Mouse (Mus musculus) heart, postnatal 0 days (tissue): ENCODE measurements around the gene Clec9a. TPM values are rescaled to one million over a fixed set of nuclear protein-coding genes. Genes with fewer than 3 reads are reported as not detected.

Experiments used
- ATAC-seq: fragments of 200-750 bp; cut with Nextera tagmentation; 2 replicates; pipeline ENCODE4 v1.8.0; 2017; ENCODE audit warnings: low read depth, moderate number of reproducible peaks, moderate library complexity; ENCODE audit not compliant: insufficient read depth
- DNase-seq: peaks from one replicate; pipeline ENCODE4 v3.0.0-alpha.2; 2016; ENCODE audit warnings: low spot score
- H3K27ac ChIP-seq: fragments of 300-500 bp; sonication (generic); 2 replicates; pipeline ENCODE4 v1.5.1; 2014; ENCODE audit warnings: low read depth, mild to moderate bottlenecking
- H3K27me3 ChIP-seq: fragments of 300-500 bp; sonication (generic); 2 replicates; pipeline ENCODE4 v1.6.1; 2014; ENCODE audit warnings: low read length, mixed read lengths; ENCODE audit not compliant: control insufficient read depth, insufficient read depth
- H3K36me3 ChIP-seq: fragments of 300-500 bp; sonication (generic); replicated peaks from 2 replicates; pipeline ENCODE4 v1.6.1; 2014; ENCODE audit warnings: low read length, mixed read lengths; ENCODE audit not compliant: control insufficient read depth, insufficient read depth
- H3K4me1 ChIP-seq: fragments of 300-500 bp; sonication (generic); 2 replicates; pipeline ENCODE4 v1.6.1; 2014; ENCODE audit warnings: antibody characterized with exemption; ENCODE audit not compliant: control insufficient read depth, insufficient read depth
- H3K4me2 ChIP-seq: fragments of 300-500 bp; sonication (generic); 2 replicates; pipeline ENCODE4 v1.6.1; 2014; ENCODE audit warnings: low read depth, mild to moderate bottlenecking, low read length, moderate library complexity
- H3K4me3 ChIP-seq: fragments of 300-500 bp; sonication (generic); 2 replicates; pipeline ENCODE4 v1.5.1; 2014; ENCODE audit warnings: low read depth, low read length
- H3K9ac ChIP-seq: fragments of 300-500 bp; sonication (generic); replicated peaks from 2 replicates; pipeline ENCODE4 v1.6.1; 2014; ENCODE audit warnings: low read depth, low read length, mixed read lengths
- H3K9me3 ChIP-seq: fragments of 300-500 bp; sonication (generic); replicated peaks from 2 replicates; pipeline ENCODE4 v1.6.1; 2016; ENCODE audit warnings: low read length; ENCODE audit not compliant: control insufficient read depth
- CTCF ChIP-seq: IDR thresholded peaks from 2 replicates; pipeline ENCODE4 v1.5.1; 2016; ENCODE audit warnings: antibody characterized with exemption, control low read depth, low read depth
- EP300 ChIP-seq: IDR thresholded peaks from 2 replicates; pipeline ENCODE4 v1.6.1; 2016; ENCODE audit warnings: antibody characterized with exemption, low read depth
- WGBS: fragments of 180-500 bp; shearing (Covaris S2); extraction: QIAGEN DNeasy Blood & Tissue Kit; methylation state at CpG from one replicate; pipeline ENCODE4 v1.1.7; 2014; 5-methylcytosine and 5-hydroxymethylcytosine counted together
- polyA plus RNA-seq: library from polyadenylated mRNA; unstranded; fragments of >200 nt; fragmentation: Nextera tagmentation; extraction: Ambion mirVana; gene quantifications from 2 replicates; pipeline ENCODE4 v1.2.1, GENCODE M21; 2015
- total RNA-seq: library from RNA; depleted of rRNA; stranded (reverse); fragments of >200 nt; gene quantifications from 2 replicates; pipeline ENCODE4 v1.2.3, GENCODE M21; 2014; ENCODE audit warnings: low replicate concordance; rRNA removed

The Clec9a gene
- not detected in 2 replicates for total RNA-seq
- 0.22 and 0.23 TPM in 2 replicates for polyA plus RNA-seq

DNA sequence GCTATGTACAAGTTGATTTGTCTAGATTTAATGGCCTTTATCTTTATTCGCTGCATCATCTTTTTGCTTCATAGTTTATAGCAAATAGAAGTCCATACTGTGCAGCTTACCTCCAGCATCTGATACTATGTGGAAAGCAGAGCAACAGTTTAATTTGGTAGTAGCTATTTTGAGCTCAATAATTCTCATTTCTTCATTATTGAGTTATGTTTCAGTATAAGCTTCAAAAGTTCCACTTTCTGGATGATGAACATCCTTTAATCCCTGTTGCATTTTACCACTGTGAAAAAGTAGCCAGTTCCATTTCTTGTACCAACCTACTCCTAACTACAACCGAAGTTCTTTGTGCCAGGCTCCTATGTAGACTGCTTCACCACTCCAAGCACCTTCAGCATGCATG, at the start of gene Clec9a:
Clec9a (plus strand) TSS at position 301 of the 400 bp plus-strand sequence.
- DNase-seq (no peak), ATAC-seq (no peak)
- no peak within 1 kb of the TSS for H3K9ac ChIP-seq
- TF ChIP-seq CTCF (no peak), EP300 (no peak)
- no peaks in the 10 kb centered on the region for H3K27me3 ChIP-seq
- 83% methylated on average over 2 of the region's 2 CpGs for WGBS
- H3K9me3 ChIP-seq = no peaks in the 10 kb centered on the region
- peaks cover 5% of the 10 kb centered on the region; the same call in 1 of the 2 replicates for H3K4me1 ChIP-seq
- no peak within 1 kb of the TSS for H3K4me2 ChIP-seq
- H3K27ac ChIP-seq = peak within 1 kb of the TSS; percentile 55; the same call in 1 of the 2 replicates
- H3K36me3 ChIP-seq = no peaks in the 10 kb centered on the region
- H3K4me3 ChIP-seq = no peak within 1 kb of the TSS

DNA sequence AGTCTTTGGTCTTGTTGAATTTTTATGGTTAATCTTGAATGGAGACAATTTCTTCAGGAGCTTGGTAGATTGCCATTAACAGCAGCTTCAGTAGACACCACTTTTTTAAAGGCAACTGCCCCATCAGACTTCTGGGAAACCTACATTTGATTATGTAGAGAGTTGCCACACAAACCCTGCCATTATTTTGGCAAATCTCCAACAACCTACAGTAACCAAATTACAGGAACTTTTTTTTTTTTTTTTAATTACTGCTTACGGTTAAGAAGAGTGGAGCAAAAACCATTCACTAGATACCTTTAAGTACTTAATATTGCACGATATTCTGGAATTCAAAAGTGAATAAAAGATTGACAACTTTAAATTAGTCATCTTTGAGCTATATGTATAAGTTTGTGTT, 49.1 kb upstream of the Clec9a start:
- Histone ChIP-seq H3K4me3 (no peak overlapping the region), H3K4me1 (no peaks in the 10 kb centered on the region)
- no peak for ATAC-seq

DNA sequence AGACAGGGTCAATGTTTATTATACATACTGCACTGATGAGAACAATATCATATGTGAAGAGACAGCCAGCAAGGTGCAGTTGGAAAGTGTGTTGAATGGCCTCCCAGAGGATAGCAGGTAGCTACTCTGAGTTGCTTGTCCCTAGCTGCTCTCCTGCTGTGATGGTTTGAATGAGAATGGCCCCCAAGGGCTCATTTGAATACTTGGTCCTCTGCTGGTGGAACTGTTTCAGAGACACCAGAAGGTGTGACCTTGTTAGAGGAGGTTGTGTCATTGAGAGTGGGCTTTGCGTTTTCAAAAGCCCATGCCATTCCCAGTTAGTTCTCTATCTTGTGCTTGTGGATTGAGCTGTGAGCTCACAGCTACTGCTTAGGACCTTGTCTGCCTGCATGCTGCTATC, 44.7 kb upstream of the Clec9a start:
- ATAC-seq = no peak
- Histone ChIP-seq H3K36me3 (no peaks in the 10 kb centered on the region), H3K27ac (no peak overlapping the region), H3K4me2 (no peak overlapping the region), H3K9me3 (no peaks in the 10 kb centered on the region), H3K9ac (no peak overlapping the region), H3K4me3 (no peak overlapping the region), H3K4me1 (no peaks in the 10 kb centered on the region), H3K27me3 (no peaks in the 10 kb centered on the region)
- DNase-seq = no peak
- WGBS = 25% methylated on average over 1 of the region's 1 CpGs
- TF ChIP-seq EP300 = no peak
- TF ChIP-seq CTCF = no peak

More for the DNA sequence above, 49.1 kb upstream of the Clec9a start:
- no peak overlapping the region for H3K27ac ChIP-seq
- 83% methylated on average over 2 of the region's 2 CpGs for WGBS
- TF ChIP-seq CTCF = no peak
- TF ChIP-seq EP300 = no peak
- DNase-seq = no peak
- H3K4me2 ChIP-seq = no peak overlapping the region
- no peak overlapping the region for H3K9ac ChIP-seq
- no peaks in the 10 kb centered on the region for H3K36me3 ChIP-seq
- no peaks in the 10 kb centered on the region for H3K9me3 ChIP-seq
- no peaks in the 10 kb centered on the region for H3K27me3 ChIP-seq

DNA sequence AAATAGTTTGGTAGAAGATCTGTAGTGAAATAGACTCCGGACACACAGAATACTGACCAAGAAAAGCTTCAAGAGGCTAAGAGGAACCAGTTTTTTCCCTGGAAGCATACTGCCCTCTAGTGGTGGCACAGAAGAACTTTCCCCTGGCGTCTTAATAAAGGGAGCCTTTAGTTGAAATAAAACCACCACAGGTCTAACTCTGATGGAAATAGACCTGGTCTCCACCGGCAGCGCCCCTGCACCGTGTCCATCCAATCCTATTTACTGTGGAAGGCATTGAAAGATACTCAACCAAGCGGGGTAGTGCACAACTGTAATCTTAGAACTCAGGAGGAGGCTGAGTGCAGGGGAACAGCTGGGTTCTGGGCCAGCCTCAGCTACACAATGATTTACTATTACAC, 42.7 kb upstream of the Clec9a start:
- H3K4me2 ChIP-seq = no peak overlapping the region
- DNase-seq (peak; percentile 77), ATAC-seq (0 out of 2 replicates have a peak, but pooled peaks have one; percentile 33)
- no peaks in the 10 kb centered on the region for H3K4me1 ChIP-seq
- no peaks in the 10 kb centered on the region for H3K36me3 ChIP-seq
- TF ChIP-seq EP300 (no peak), CTCF (peak; percentile 85)
- H3K9me3 ChIP-seq = no peaks in the 10 kb centered on the region
- WGBS = 12% methylated on average over 6 of the region's 6 CpGs
- H3K4me3 ChIP-seq = no peak overlapping the region
- no peak overlapping the region for H3K27ac ChIP-seq
- no peaks in the 10 kb centered on the region for H3K27me3 ChIP-seq
- no peak overlapping the region for H3K9ac ChIP-seq

DNA sequence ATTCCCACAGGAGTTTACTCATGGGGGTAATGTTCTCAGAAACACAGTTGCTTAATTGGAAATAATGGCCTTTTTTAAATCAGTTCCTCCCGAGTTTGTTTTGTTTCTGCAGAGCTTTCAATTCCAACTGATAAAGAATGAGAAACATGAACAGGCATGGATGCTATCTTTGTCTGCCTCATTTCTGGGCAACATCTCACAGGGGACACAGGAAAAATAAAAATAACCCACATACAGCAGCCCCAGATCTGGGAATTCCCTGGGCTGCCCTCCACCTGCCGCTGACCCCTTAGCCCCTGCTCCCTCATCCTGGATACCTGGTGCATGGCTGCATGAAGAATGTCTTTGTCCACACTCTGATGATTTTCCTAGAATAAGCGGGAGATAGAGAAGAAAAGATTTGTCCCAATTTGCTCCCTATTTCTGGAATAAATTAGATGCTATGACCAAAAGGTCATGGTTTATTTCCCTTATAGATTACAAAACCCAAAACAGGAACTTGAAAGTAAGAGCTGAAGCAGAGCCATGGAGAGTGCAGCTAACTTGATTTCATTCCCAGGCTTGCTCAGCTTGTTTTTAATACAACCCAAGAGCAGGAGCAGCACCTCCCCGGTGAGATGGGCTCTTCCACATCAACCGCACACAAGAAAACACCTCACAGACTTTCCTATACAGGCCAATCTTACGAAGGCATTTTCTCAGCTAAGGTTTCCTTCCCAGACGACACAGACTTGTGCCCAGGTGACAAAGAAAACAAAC, 39.1 kb upstream of the Clec9a start:
- 51% methylated on average over 7 of the region's 7 CpGs for WGBS
- no peak overlapping the region for H3K27ac ChIP-seq
- no peak for DNase-seq

More for the DNA sequence above, 39.1 kb upstream of the Clec9a start:
- Histone ChIP-seq H3K9ac (no peak overlapping the region), H3K9me3 (no peaks in the 10 kb centered on the region), H3K4me1 (no peaks in the 10 kb centered on the region), H3K4me2 (no peak overlapping the region), H3K27me3 (no peaks in the 10 kb centered on the region), H3K4me3 (no peak overlapping the region), H3K36me3 (no peaks in the 10 kb centered on the region)
- TF ChIP-seq CTCF (no peak), EP300 (no peak)
- no peak for ATAC-seq
